Mouse (Mus musculus) heart, embryonic 11.5 days (tissue): Measurements from ENCODE around the gene Gpatch1. TPM values are rescaled to one million over a fixed set of nuclear protein-coding genes. Genes with fewer than 3 reads are reported as not detected.

Experiments used
- ATAC-seq: fragments of 200-750 bp; cut with Nextera tagmentation; replicated peaks from 2 replicates; pipeline ENCODE4 v1.8.0; 2017; ENCODE audit warnings: moderate library complexity; ENCODE audit not compliant: insufficient number of reproducible peaks, low FRiP score, low TSS enrichment
- H3K27ac ChIP-seq: fragments of 300-500 bp; sonication (generic); 2 replicates; pipeline ENCODE4 v1.5.1; 2014; ENCODE audit warnings: mild to moderate bottlenecking, low read depth, low read length
- H3K27me3 ChIP-seq: fragments of 300-500 bp; sonication (generic); 2 replicates; pipeline ENCODE4 v1.6.1; 2014; ENCODE audit warnings: mild to moderate bottlenecking, low read length, mixed read lengths; ENCODE audit not compliant: control insufficient read depth, insufficient read depth
- H3K36me3 ChIP-seq: fragments of 300-500 bp; sonication (generic); 2 replicates; pipeline ENCODE4 v1.6.1; 2014; ENCODE audit warnings: mild to moderate bottlenecking, low read length, moderate library complexity, mixed read lengths; ENCODE audit not compliant: control insufficient read depth, insufficient read depth
- H3K4me1 ChIP-seq: fragments of 300-500 bp; sonication (generic); 2 replicates; pipeline ENCODE4 v1.6.1; 2014; ENCODE audit warnings: low read length; ENCODE audit not compliant: control insufficient read depth, insufficient read depth
- H3K4me2 ChIP-seq: fragments of 300-500 bp; sonication (generic); 2 replicates; pipeline ENCODE4 v1.6.1; 2014; ENCODE audit warnings: mild to moderate bottlenecking, moderate library complexity
- H3K4me3 ChIP-seq: fragments of 300-500 bp; sonication (generic); 2 replicates; pipeline ENCODE4 v1.5.1; 2014; ENCODE audit warnings: low read depth, low read length
- H3K9ac ChIP-seq: fragments of 300-500 bp; sonication (generic); 2 replicates; pipeline ENCODE4 v1.6.1; 2014; ENCODE audit warnings: mild to moderate bottlenecking, low read depth, low read length, moderate library complexity
- H3K9me3 ChIP-seq: fragments of 300-500 bp; sonication (generic); replicated peaks from 2 replicates; pipeline ENCODE4 v1.6.1; 2016; ENCODE audit warnings: low read length; ENCODE audit not compliant: control insufficient read depth
- WGBS: fragments of 180-500 bp; shearing (Covaris S2); extraction: QIAGEN DNeasy Blood & Tissue Kit; methylation state at CpG from one replicate; pipeline ENCODE4 v1.1.7; 2014; ENCODE audit not compliant: insufficient replicate concordance; 5-methylcytosine and 5-hydroxymethylcytosine counted together
- polyA plus RNA-seq: library from polyadenylated mRNA; unstranded; fragments of >200 nt; fragmentation: Nextera tagmentation; extraction: Ambion mirVana; gene quantifications from 2 replicates; pipeline ENCODE4 v1.2.1, GENCODE M21; 2014

Gpatch1 gene
- polyA plus RNA-seq, 1 experiment from 2014 or later, result 10.4 TPM

GRCm38 (mm10) chr7:35311214-35311613 lies 7.0 kb downstream of the Gpatch1 start:
- WGBS, result 92% methylated on average over 3 of the region's 3 CpGs
- H3K36me3 ChIP-seq, result peaks cover 6% of the 10 kb centered on the region
- H3K27me3 ChIP-seq, result no peaks in the 10 kb centered on the region
- no peak overlapping the region for H3K27ac ChIP-seq
- H3K4me1 ChIP-seq, result no peaks in the 10 kb centered on the region
- ATAC-seq, result no peak
- H3K9me3 ChIP-seq, result no peaks in the 10 kb centered on the region
- H3K4me3 ChIP-seq, result no peak overlapping the region
- no peak overlapping the region for H3K4me2 ChIP-seq
- no peak overlapping the region for H3K9ac ChIP-seq

- no peaks in the 10 kb centered on the region for H3K27me3 ChIP-seq
- no peak overlapping the region for H3K4me3 ChIP-seq
- H3K4me2 ChIP-seq, result no peak overlapping the region
- H3K27ac ChIP-seq, result no peak overlapping the region
- no peak for ATAC-seq
- no peak overlapping the region for H3K9ac ChIP-seq
- H3K36me3 ChIP-seq, result peaks cover 20% of the 10 kb centered on the region
- no peaks in the 10 kb centered on the region for H3K4me1 ChIP-seq
- H3K9me3 ChIP-seq, result no peaks in the 10 kb centered on the region
Measured at GRCm38 (mm10) chr7:35300792-35301191, 17.4 kb downstream of the Gpatch1 start.

- H3K9me3 ChIP-seq, result no peaks in the 10 kb centered on the region
- H3K9ac ChIP-seq, result no peak overlapping the region
- no peak overlapping the region for H3K4me2 ChIP-seq
- ATAC-seq, result no peak
- WGBS, result 71% methylated on average over 8 of the region's 8 CpGs
- no peaks in the 10 kb centered on the region for H3K27me3 ChIP-seq
- no peak overlapping the region for H3K27ac ChIP-seq
- H3K4me1 ChIP-seq, result no peaks in the 10 kb centered on the region
- peaks cover 17% of the 10 kb centered on the region for H3K36me3 ChIP-seq
- no peak overlapping the region for H3K4me3 ChIP-seq
Measured at GRCm38 (mm10) chr7:35299656-35300055, 18.6 kb downstream of the Gpatch1 start.

GRCm38 (mm10) chr7:35297886-35298285 lies 20.4 kb downstream of the Gpatch1 start:
- Histone ChIP-seq H3K9ac (no peak overlapping the region), H3K27ac (no peak overlapping the region), H3K4me3 (no peak overlapping the region), H3K36me3 (peaks cover 17% of the 10 kb centered on the region), H3K9me3 (no peaks in the 10 kb centered on the region), H3K4me1 (no peaks in the 10 kb centered on the region), H3K27me3 (no peaks in the 10 kb centered on the region), H3K4me2 (no peak overlapping the region)
- WGBS, result 90% methylated on average over 5 of the region's 5 CpGs
- no peak for ATAC-seq

GRCm38 (mm10) chr7:35295631-35296030 lies 22.6 kb downstream of the Gpatch1 start:
- H3K27me3 ChIP-seq, result no peaks in the 10 kb centered on the region
- no peak overlapping the region for H3K9ac ChIP-seq
- WGBS, result 97% methylated on average over 2 of the region's 2 CpGs
- no peaks in the 10 kb centered on the region for H3K9me3 ChIP-seq
- peaks cover 26% of the 10 kb centered on the region for H3K36me3 ChIP-seq
- ATAC-seq, result no peak
- H3K27ac ChIP-seq, result no peak overlapping the region
- H3K4me1 ChIP-seq, result no peaks in the 10 kb centered on the region
- no peak overlapping the region for H3K4me2 ChIP-seq
- no peak overlapping the region for H3K4me3 ChIP-seq

- Histone ChIP-seq H3K4me1 (no peaks in the 10 kb centered on the region), H3K27ac (no peak overlapping the region), H3K9me3 (no peaks in the 10 kb centered on the region), H3K9ac (no peak overlapping the region), H3K36me3 (peaks cover 29% of the 10 kb centered on the region), H3K4me2 (no peak overlapping the region), H3K4me3 (no peak overlapping the region), H3K27me3 (no peaks in the 10 kb centered on the region)
- no peak for ATAC-seq
- 84% methylated on average over 13 of the region's 13 CpGs for WGBS
Measured at GRCm38 (mm10) chr7:35293464-35293863, 24.8 kb downstream of the Gpatch1 start.

DNA sequence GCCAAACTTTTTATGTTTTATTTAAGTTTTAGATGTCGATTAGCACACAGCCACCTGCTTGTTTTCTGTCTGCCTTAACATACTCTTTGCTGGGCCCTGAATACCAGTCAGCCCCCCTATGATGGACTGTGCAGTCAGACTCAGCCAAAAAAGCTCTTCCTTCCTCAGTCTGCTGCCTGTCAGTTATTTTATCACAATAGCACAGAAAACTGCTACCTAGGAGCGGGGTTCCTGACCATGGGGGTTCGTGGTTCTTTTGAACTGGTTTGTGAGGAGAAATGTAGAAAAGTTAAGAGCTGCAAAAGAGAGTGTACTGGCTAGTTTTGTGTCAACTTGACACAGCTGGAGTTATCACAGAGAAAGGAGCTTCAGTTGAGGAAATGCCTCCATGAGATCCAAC lies 39.3 kb downstream of the Gpatch1 start:
- H3K36me3 ChIP-seq, result peaks cover 51% of the 10 kb centered on the region
- no peak for ATAC-seq

DNA sequence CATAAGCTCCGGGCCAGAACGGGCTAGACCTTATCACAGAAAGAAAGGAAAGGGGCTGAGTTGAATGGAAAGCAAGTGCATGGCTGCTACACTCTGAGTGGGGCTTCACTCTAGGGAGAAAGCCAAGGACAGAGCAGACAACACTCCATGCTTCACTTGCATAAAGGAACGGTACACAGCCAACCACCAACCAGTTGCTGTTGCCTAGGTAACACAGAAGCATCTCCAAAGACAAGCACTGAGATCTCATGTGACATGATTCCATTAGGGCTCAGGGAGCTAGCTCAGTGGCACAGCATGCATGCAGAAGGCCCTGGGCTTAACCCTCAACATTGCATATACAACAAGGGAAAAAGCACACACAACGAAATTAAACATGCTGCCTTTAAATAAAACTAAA lies 40.8 kb downstream of the Gpatch1 start:
- Histone ChIP-seq H3K4me3 (no peak overlapping the region), H3K9ac (no peak overlapping the region), H3K4me2 (no peak overlapping the region), H3K27me3 (no peaks in the 10 kb centered on the region), H3K27ac (no peak overlapping the region), H3K9me3 (peaks cover 18% of the 10 kb centered on the region), H3K36me3 (peaks cover 45% of the 10 kb centered on the region), H3K4me1 (no peaks in the 10 kb centered on the region)
- WGBS, result 74% methylated on average over 4 of the region's 4 CpGs
- no peak for ATAC-seq

More for the DNA sequence above, 39.3 kb downstream of the Gpatch1 start:
- H3K4me3 ChIP-seq, result no peak overlapping the region
- peaks cover 18% of the 10 kb centered on the region for H3K9me3 ChIP-seq
- WGBS, result 84% methylated on average over 3 of the region's 3 CpGs
- H3K4me2 ChIP-seq, result no peak overlapping the region
- H3K9ac ChIP-seq, result no peak overlapping the region
- no peak overlapping the region for H3K27ac ChIP-seq
- H3K4me1 ChIP-seq, result no peaks in the 10 kb centered on the region
- H3K27me3 ChIP-seq, result no peaks in the 10 kb centered on the region

DNA sequence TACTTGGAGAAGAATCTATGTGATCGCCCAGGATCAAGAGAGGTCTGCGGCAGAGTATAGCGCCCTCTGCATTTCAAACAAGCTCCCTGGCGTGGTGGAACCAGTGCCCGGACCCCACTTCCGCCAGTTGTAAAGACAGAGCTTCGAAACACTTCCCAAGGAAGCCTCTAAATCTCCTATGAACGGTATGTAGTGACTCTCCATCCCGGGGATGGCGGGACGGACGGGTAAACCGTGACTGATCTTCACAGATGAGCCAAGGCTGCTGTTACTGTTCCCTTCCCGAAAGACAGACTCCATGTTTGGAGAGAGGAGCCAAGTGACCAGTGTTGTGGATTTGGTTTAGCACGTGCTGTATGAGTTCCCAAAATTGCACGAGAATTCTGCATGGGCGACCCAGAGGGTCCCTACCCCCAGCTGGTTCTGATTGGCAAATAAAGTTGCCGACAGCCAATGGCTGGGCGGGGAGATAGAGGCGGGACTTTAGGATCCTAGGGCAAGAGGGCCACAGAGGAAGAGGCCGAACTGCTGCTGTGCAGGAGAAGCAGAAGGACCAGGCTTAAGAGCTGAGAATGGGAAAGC lies 48.7 kb downstream of the Gpatch1 start:
- peak overlapping the region; percentile 66 for H3K9ac ChIP-seq
- no peaks in the 10 kb centered on the region for H3K36me3 ChIP-seq
- H3K4me1 ChIP-seq, result no peaks in the 10 kb centered on the region
- peak overlapping the region; percentile 87 for H3K4me2 ChIP-seq
- H3K4me3 ChIP-seq, result peak overlapping the region; percentile 44
- ATAC-seq, result 0 out of 2 replicates have a peak, but pooled peaks have one; percentile 39
- 4% methylated on average over 21 of the region's 21 CpGs for WGBS
- peaks cover 4% of the 10 kb centered on the region; the same call in 1 of the 2 replicates for H3K9me3 ChIP-seq
- no peak overlapping the region for H3K27ac ChIP-seq
- H3K27me3 ChIP-seq, result no peaks in the 10 kb centered on the region
